Mouse (Mus musculus) CH12.LX (cell line): Measurements from ENCODE around the gene Ncoa7. TPM values are rescaled to one million over a fixed set of nuclear protein-coding genes. Genes with fewer than 3 reads are reported as not detected.

ENCODE experiments used
- DNase-seq: peaks from one replicate; pipeline ENCODE4 v3.0.0-alpha.2; 2013; ENCODE audit errors: extremely low read depth
- H3K27ac ChIP-seq: 2 replicates; pipeline ENCODE4 v1.5.1; 2012; ENCODE audit warnings: low read depth, mild to moderate bottlenecking, control low read depth, moderate library complexity; ENCODE audit not compliant: insufficient read depth
- H3K27me3 ChIP-seq: replicated peaks from 2 replicates; pipeline ENCODE3; 2012; ENCODE audit warnings: inconsistent platforms
- H3K36me3 ChIP-seq, 2 experiments: replicated peaks in 1 of 2; 2 replicates each; pipeline versions ENCODE3 to v1.6.1; 2012; ENCODE audit warnings: inconsistent platforms in 1 of 2, low read length in 1 of 2, mild to moderate bottlenecking in 1 of 2, mixed read lengths in 1 of 2, moderate library complexity in 1 of 2; ENCODE audit not compliant: control insufficient read depth in 1 of 2, insufficient read depth in 1 of 2
- H3K4me1 ChIP-seq, 2 experiments: 2 replicates each; pipeline ENCODE4 v1.6.1; 2012; ENCODE audit warnings: inconsistent platforms in 1 of 2, moderate library complexity in 1 of 2; ENCODE audit not compliant: insufficient read depth in 2 of 2, control insufficient read depth in 1 of 2
- H3K4me2 ChIP-seq: 2 replicates; pipeline ENCODE4 v1.6.1; 2012; ENCODE audit warnings: low read depth, mild to moderate bottlenecking, control low read depth; ENCODE audit not compliant: poor library complexity, insufficient read depth, severe bottlenecking
- H3K4me3 ChIP-seq, 3 experiments: fragments of 150-350 bp in 1 of 3; sonication (generic) in 1 of 3; replicated peaks in 1 of 3; 2 replicates each; pipeline versions ENCODE3 to v1.5.1; 2011 to 2012; ENCODE audit warnings: low read depth in 2 of 3, low read length in 2 of 3, mild to moderate bottlenecking in 2 of 3, moderate library complexity in 2 of 3, control low read depth in 1 of 3, improper control_type of control experiment in 1 of 3, inconsistent platforms in 1 of 3, mixed read lengths in 1 of 3; ENCODE audit not compliant: poor library complexity in 1 of 3
- H3K79me2 ChIP-seq: replicated peaks from 2 replicates; pipeline ENCODE4 v1.6.1; 2012; ENCODE audit warnings: mild to moderate bottlenecking, moderate library complexity; ENCODE audit not compliant: control insufficient read depth, poor library complexity, insufficient read depth, severe bottlenecking; ENCODE audit errors: extremely low read depth
- H3K9ac ChIP-seq: 2 replicates; pipeline ENCODE4 v1.6.1; 2012; ENCODE audit warnings: low read depth, mild to moderate bottlenecking, control low read depth, moderate library complexity; ENCODE audit not compliant: insufficient read depth
- H3K9me3 ChIP-seq: replicated peaks from 2 replicates; pipeline ENCODE3; 2012; ENCODE audit warnings: low read length, inconsistent platforms, mixed read lengths
- BHLHE40 ChIP-seq: IDR thresholded peaks from 2 replicates; pipeline ENCODE4 v1.6.1; 2011; ENCODE audit warnings: mild to moderate bottlenecking, low read depth, low read length, improper control_type of control experiment
- CHD1 ChIP-seq: IDR thresholded peaks from 2 replicates; pipeline ENCODE4 v1.6.1; 2012; ENCODE audit warnings: low read depth, low read length, improper control_type of control experiment, inconsistent platforms
- CHD2 ChIP-seq: IDR thresholded peaks from 2 replicates; pipeline ENCODE4 v1.6.1; 2011; ENCODE audit warnings: low read length, improper control_type of control experiment
- CTCF ChIP-seq, 2 experiments: IDR thresholded peaks in 1 of 2; conservative IDR thresholded peaks in 1 of 2; 2 replicates each; pipeline ENCODE4 v1.5.1; 2011 to 2012; ENCODE audit warnings: low read depth in 2 of 2, low read length in 2 of 2, improper control_type of control experiment in 1 of 2, inconsistent platforms in 1 of 2, mild to moderate bottlenecking in 1 of 2, moderate library complexity in 1 of 2
- E2F4 ChIP-seq: IDR thresholded peaks from 2 replicates; pipeline ENCODE4 v1.6.1; 2011; ENCODE audit warnings: low read depth, low read length, improper control_type of control experiment; ENCODE audit not compliant: insufficient replicate concordance
- ELF1 ChIP-seq: IDR thresholded peaks from 2 replicates; pipeline ENCODE4 v1.6.1; 2014; ENCODE audit warnings: low read depth, mild to moderate bottlenecking, inconsistent platforms, low read length, improper control_type of control experiment
- ETS1 ChIP-seq: conservative IDR thresholded peaks from 2 replicates; pipeline ENCODE4 v1.6.1; 2012; ENCODE audit warnings: low read depth, mild to moderate bottlenecking, inconsistent platforms, low read length, improper control_type of control experiment, moderate library complexity
- GABPA ChIP-seq: IDR thresholded peaks from 2 replicates; pipeline ENCODE4 v1.6.1; 2012; ENCODE audit warnings: low read depth, low read length, improper control_type of control experiment, inconsistent platforms; ENCODE audit not compliant: insufficient replicate concordance
- HCFC1 ChIP-seq: IDR thresholded peaks from 2 replicates; pipeline ENCODE4 v1.6.1; 2012; ENCODE audit warnings: low read depth, mild to moderate bottlenecking, inconsistent platforms, low read length, improper control_type of control experiment
- JUN ChIP-seq: IDR thresholded peaks from 2 replicates; pipeline ENCODE4 v1.6.1; 2011; ENCODE audit warnings: low read depth, mild to moderate bottlenecking, low read length, improper control_type of control experiment, moderate library complexity; ENCODE audit not compliant: insufficient read depth
- KAT2A ChIP-seq: IDR thresholded peaks from 2 replicates; pipeline ENCODE4 v1.6.1; 2012; ENCODE audit warnings: low read length, improper control_type of control experiment, inconsistent platforms; ENCODE audit not compliant: insufficient replicate concordance
- MAFK ChIP-seq: IDR thresholded peaks from 2 replicates; pipeline ENCODE4 v1.6.1; 2011; ENCODE audit warnings: low read length, improper control_type of control experiment; ENCODE audit not compliant: insufficient replicate concordance
- MAX ChIP-seq: IDR thresholded peaks from 2 replicates; pipeline ENCODE4 v1.6.1; 2011; ENCODE audit warnings: low read length, improper control_type of control experiment
- MAZ ChIP-seq: IDR thresholded peaks from 2 replicates; pipeline ENCODE4 v1.6.1; 2012; ENCODE audit warnings: low read depth, mild to moderate bottlenecking, inconsistent platforms, low read length, improper control_type of control experiment, moderate library complexity
- MXI1 ChIP-seq: IDR thresholded peaks from 2 replicates; pipeline ENCODE4 v1.6.1; 2011; ENCODE audit warnings: mild to moderate bottlenecking, low read depth, low read length, improper control_type of control experiment
- MYC ChIP-seq: IDR thresholded peaks from 2 replicates; pipeline ENCODE4 v1.6.1; 2011; ENCODE audit warnings: low read depth, mild to moderate bottlenecking, improper control_type of control experiment, low read length
- NELFE ChIP-seq: IDR thresholded peaks from 2 replicates; pipeline ENCODE4 v1.6.1; 2011; ENCODE audit warnings: low read depth, low read length, improper control_type of control experiment
- RAD21 ChIP-seq: IDR thresholded peaks from 2 replicates; pipeline ENCODE4 v1.6.1; 2011; ENCODE audit warnings: low read depth, mild to moderate bottlenecking, low read length, improper control_type of control experiment, moderate library complexity
- RCOR1 ChIP-seq: conservative IDR thresholded peaks from 2 replicates; pipeline ENCODE4 v1.6.1; 2012; ENCODE audit warnings: low read depth, mild to moderate bottlenecking, inconsistent platforms, low read length, improper control_type of control experiment
- SIN3A ChIP-seq: IDR thresholded peaks from 2 replicates; pipeline ENCODE4 v1.6.1; 2012; ENCODE audit warnings: low read length, improper control_type of control experiment, inconsistent platforms
- TBP ChIP-seq: conservative IDR thresholded peaks from 2 replicates; pipeline ENCODE4 v1.6.1; 2011; ENCODE audit warnings: low read depth, low read length, improper control_type of control experiment
- TCF12 ChIP-seq: IDR thresholded peaks from 2 replicates; pipeline ENCODE4 v1.6.1; 2014; ENCODE audit warnings: low read depth, mild to moderate bottlenecking, inconsistent platforms, low read length, improper control_type of control experiment
- UBTF ChIP-seq: IDR thresholded peaks from 2 replicates; pipeline ENCODE4 v1.6.1; 2012; ENCODE audit warnings: low read depth, mild to moderate bottlenecking, inconsistent platforms, low read length, improper control_type of control experiment, moderate library complexity
- USF1 ChIP-seq: IDR thresholded peaks from 2 replicates; pipeline ENCODE4 v1.6.1; 2014; ENCODE audit warnings: low read depth, mild to moderate bottlenecking, inconsistent platforms, low read length, improper control_type of control experiment
- ZC3H11A ChIP-seq: IDR thresholded peaks from 2 replicates; pipeline ENCODE4 v1.6.1; 2012; ENCODE audit warnings: low read depth, mild to moderate bottlenecking, inconsistent platforms, low read length, improper control_type of control experiment
- ZNF384 ChIP-seq: IDR thresholded peaks from 2 replicates; pipeline ENCODE4 v1.6.1; 2012; ENCODE audit warnings: low read depth, low read length, improper control_type of control experiment, inconsistent platforms
- dilution Hi-C: fragments of 300-500 bp; cut with MboI; formaldehyde crosslinking; loops from 2 replicates; pipeline ENCODE4 v1.14.3; 2020; ENCODE audit warnings: low sequenced_read_pairs; ENCODE audit not compliant: extremely low pct_unique_long_range_greater_than_20kb, extremely low pct_ligation_motif_present
- in situ Hi-C: fragments of 300-500 bp; cut with MboI; formaldehyde crosslinking; loops from 3 replicates; pipeline ENCODE4 v1.14.3; 2019; ENCODE audit warnings: low sequenced_read_pairs, low pct_ligation_motif_present, low pct_unique_long_range_greater_than_20kb, mixed read lengths
- polyA plus RNA-seq: library from polyadenylated mRNA; unstranded; fragments of >175 nt; gene quantifications from 2 replicates; pipeline ENCODE4 v1.2.1, GENCODE M21; 2012; ENCODE audit warnings: low read depth; ENCODE audit not compliant: insufficient read length
- total RNA-seq, 2 experiments: library from RNA; depleted of rRNA; stranded (reverse); fragments of 300-350 nt in 1 of 2; fragments of >200 nt in 1 of 2; gene quantifications; 2 replicates each; pipeline ENCODE4 v1.2.3; 2012 to 2014

Ncoa7 gene
- total and polyA plus RNA-seq, 3 experiments, result 4.7 to 9.2 (median 7.0) TPM

GRCm38 (mm10) chr10:30600094-30600534, 203.0 kb downstream of the Ncoa7 start:
- peak overlapping the region; percentile 26; the same call in 1 of the 2 replicates for H3K27ac ChIP-seq
- in situ Hi-C loops, result loop anchor here (25.0 kb wide), 1 partner anchor 712 kb away; the partner anchor contains the start of gene Hddc2
- H3K4me2 ChIP-seq, result peak overlapping the region; percentile 95
- peak overlapping the region; percentile 89 for H3K9ac ChIP-seq
- H3K4me3 ChIP-seq, result peak overlapping the region; percentile 75 to 91 (median 90)
- dilution Hi-C loops, result no loop called here
- no peaks in the 10 kb centered on the region for H3K9me3 ChIP-seq
- no peaks in the 10 kb centered on the region for H3K27me3 ChIP-seq
- H3K79me2 ChIP-seq, result peaks cover 24% of the 10 kb centered on the region
- TF ChIP-seq RCOR1 (no peak), KAT2A (no peak), CHD1 (no peak), JUN (no peak), ZC3H11A (no peak), TCF12 (no peak), UBTF (no peak), RAD21 (no peak), E2F4 (no peak), TBP (no peak), HCFC1 (no peak), MAFK (no peak), USF1 (no peak), CHD2 (no peak), MAZ (no peak), MAX (peak; percentile 41; the same call in 1 of the 2 replicates), ELF1 (no peak), CTCF (conservative IDR thresholded peaks at IDR 0.05 in 1 of 2, IDR thresholded peaks at IDR 0.05 in 1 of 2; ENCODE audit: low read depth in 2 of 2, low read length in 2 of 2) (no peak), SIN3A (peak; percentile 66; the same call in 1 of the 2 replicates), NELFE (no peak), MXI1 (peak; percentile 79), MYC (peak; percentile 68; the same call in 1 of the 2 replicates), GABPA (no peak), ZNF384 (no peak), BHLHE40 (peak; percentile 86), ETS1 (no peak)
- TF ChIP-seq, all 38 proteins: peak for 5
- Histone ChIP-seq H3K4me1 (peaks cover 10 to 20% of the 10 kb centered on the region in 2 experiments), H3K36me3 (peaks cover 14 to 31% of the 10 kb centered on the region in 2 experiments)
- DNase-seq, result peak; percentile 36
